Mouse (Mus musculus): ENCODE measurements around the gene Ube2r2. TPM values are rescaled to one million over a fixed set of nuclear protein-coding genes. Genes with fewer than 3 reads are reported as not detected.

Gene Ube2r2
- polyA plus RNA-seq, 1 experiment from 2014 or later = 85.7 TPM

- H3K27me3 ChIP-seq (ENCODE audit: control insufficient read depth, insufficient read depth, low read length) = no peaks in the 10 kb centered on the region
- 70% methylated on average over 10 of the region's 10 CpGs for WGBS
- no peak overlapping the region for H3K4me2 ChIP-seq (replicated peaks; ENCODE audit: low read depth, low read length)
- H3K4me3 ChIP-seq (ENCODE audit: low read depth, low read length) = no peak overlapping the region
- ATAC-seq (ENCODE audit: insufficient number of reproducible peaks, insufficient read depth, low FRiP score, low read depth) = no peak
- H3K4me1 ChIP-seq (ENCODE audit: control insufficient read depth, insufficient read depth, low read length) = no peaks in the 10 kb centered on the region
- no peak overlapping the region for H3K27ac ChIP-seq (ENCODE audit: low read length)
- no peaks in the 10 kb centered on the region for H3K9me3 ChIP-seq (ENCODE audit: control insufficient read depth, low read depth, low read length)
- peaks cover 3% of the 10 kb centered on the region; the same call in 1 of the 2 replicates for H3K36me3 ChIP-seq (ENCODE audit: control insufficient read depth, insufficient read depth, low read length)
- no peak overlapping the region for H3K9ac ChIP-seq (replicated peaks; ENCODE audit: low read depth, low read length)
These were observed 26.7 kb upstream of the Ube2r2 start for GRCm38 (mm10) chr4:41108717-41109425.

GRCm38 (mm10) chr4:41114358-41115070 is 21.0 kb upstream of the Ube2r2 start:
- Histone ChIP-seq H3K4me3 (ENCODE audit: low read depth, low read length) (no peak overlapping the region), H3K27me3 (ENCODE audit: control insufficient read depth, insufficient read depth, low read length) (no peaks in the 10 kb centered on the region), H3K36me3 (ENCODE audit: control insufficient read depth, insufficient read depth, low read length) (peaks cover 45% of the 10 kb centered on the region), H3K4me1 (ENCODE audit: control insufficient read depth, insufficient read depth, low read length) (no peaks in the 10 kb centered on the region), H3K9ac (replicated peaks; ENCODE audit: low read depth, low read length) (no peak overlapping the region), H3K27ac (ENCODE audit: low read length) (no peak overlapping the region), H3K9me3 (ENCODE audit: control insufficient read depth, low read depth, low read length) (no peaks in the 10 kb centered on the region), H3K4me2 (replicated peaks; ENCODE audit: low read depth, low read length) (no peak overlapping the region)
- 0 out of 2 replicates have a peak, but pooled peaks have one; percentile 16 for ATAC-seq (ENCODE audit: insufficient number of reproducible peaks, insufficient read depth, low FRiP score, low read depth)
- WGBS = 85% methylated on average over 9 of the region's 9 CpGs

GRCm38 (mm10) chr4:41115074-41115473 is 20.5 kb upstream of the Ube2r2 start:
- H3K4me3 ChIP-seq (ENCODE audit: low read depth, low read length) = no peak overlapping the region
- H3K27me3 ChIP-seq (ENCODE audit: control insufficient read depth, insufficient read depth, low read length) = no peaks in the 10 kb centered on the region
- peaks cover 50% of the 10 kb centered on the region for H3K36me3 ChIP-seq (ENCODE audit: control insufficient read depth, insufficient read depth, low read length)
- H3K27ac ChIP-seq (ENCODE audit: low read length) = no peak overlapping the region
- no peaks in the 10 kb centered on the region for H3K9me3 ChIP-seq (ENCODE audit: control insufficient read depth, low read depth, low read length)
- no peak for ATAC-seq (ENCODE audit: insufficient number of reproducible peaks, insufficient read depth, low FRiP score, low read depth)
- no peak overlapping the region for H3K9ac ChIP-seq (replicated peaks; ENCODE audit: low read depth, low read length)
- no peak overlapping the region for H3K4me2 ChIP-seq (replicated peaks; ENCODE audit: low read depth, low read length)
- 87% methylated on average over 6 of the region's 6 CpGs for WGBS
- H3K4me1 ChIP-seq (ENCODE audit: control insufficient read depth, insufficient read depth, low read length) = no peaks in the 10 kb centered on the region

GRCm38 (mm10) chr4:41115793-41116192 is 19.8 kb upstream of the Ube2r2 start:
- Histone ChIP-seq H3K36me3 (ENCODE audit: control insufficient read depth, insufficient read depth, low read length) (peaks cover 58% of the 10 kb centered on the region), H3K27ac (ENCODE audit: low read length) (no peak overlapping the region), H3K4me1 (ENCODE audit: control insufficient read depth, insufficient read depth, low read length) (no peaks in the 10 kb centered on the region), H3K4me2 (replicated peaks; ENCODE audit: low read depth, low read length) (no peak overlapping the region), H3K4me3 (ENCODE audit: low read depth, low read length) (no peak overlapping the region), H3K9me3 (ENCODE audit: control insufficient read depth, low read depth, low read length) (no peaks in the 10 kb centered on the region), H3K9ac (replicated peaks; ENCODE audit: low read depth, low read length) (no peak overlapping the region), H3K27me3 (ENCODE audit: control insufficient read depth, insufficient read depth, low read length) (no peaks in the 10 kb centered on the region)
- 91% methylated on average over 15 of the region's 15 CpGs for WGBS
- no peak for ATAC-seq (ENCODE audit: insufficient number of reproducible peaks, insufficient read depth, low FRiP score, low read depth)

- 76% methylated on average over 3 of the region's 3 CpGs for whole genome bisulfite sequencing
- Histone ChIP-seq H3K4me3 (ENCODE audit: low read depth, low read length) (no peak overlapping the region), H3K27ac (ENCODE audit: low read length) (no peak overlapping the region), H3K9ac (replicated peaks; ENCODE audit: low read depth, low read length) (no peak overlapping the region), H3K4me1 (ENCODE audit: control insufficient read depth, insufficient read depth, low read length) (no peaks in the 10 kb centered on the region), H3K27me3 (ENCODE audit: control insufficient read depth, insufficient read depth, low read length) (no peaks in the 10 kb centered on the region), H3K9me3 (ENCODE audit: control insufficient read depth, low read depth, low read length) (no peaks in the 10 kb centered on the region), H3K36me3 (ENCODE audit: control insufficient read depth, insufficient read depth, low read length) (peaks cover 66% of the 10 kb centered on the region), H3K4me2 (replicated peaks; ENCODE audit: low read depth, low read length) (no peak overlapping the region)
- no peak for ATAC-seq (ENCODE audit: insufficient number of reproducible peaks, insufficient read depth, low FRiP score, low read depth)
These were observed 18.7 kb upstream of the Ube2r2 start for GRCm38 (mm10) chr4:41116817-41117216.

- 0 out of 2 replicates have a peak, but pooled peaks have one; percentile 33 for ATAC-seq (ENCODE audit: insufficient number of reproducible peaks, insufficient read depth, low FRiP score, low read depth)
These were observed 16.7 kb upstream of the Ube2r2 start for GRCm38 (mm10) chr4:41118706-41119292.

GRCm38 (mm10) chr4:41124180-41124951 is 11.2 kb upstream of the Ube2r2 start, which contains the start of gene Nol6:
Gene Nol6, minus strand, starts transcription at chr4:41124455.
- Histone ChIP-seq H3K27me3 (ENCODE audit: control insufficient read depth, insufficient read depth, low read length) (no peaks in the 10 kb centered on the region), H3K36me3 (ENCODE audit: control insufficient read depth, insufficient read depth, low read length) (peaks cover 23% of the 10 kb centered on the region), H3K9ac (replicated peaks; ENCODE audit: low read depth, low read length) (peak within 1 kb of the TSS; percentile 54), H3K9me3 (ENCODE audit: control insufficient read depth, low read depth, low read length) (no peaks in the 10 kb centered on the region), H3K4me1 (ENCODE audit: control insufficient read depth, insufficient read depth, low read length) (peaks cover 4% of the 10 kb centered on the region; the same call in 1 of the 2 replicates), H3K27ac (ENCODE audit: low read length) (no peak within 1 kb of the TSS), H3K4me2 (replicated peaks; ENCODE audit: low read depth, low read length) (peak within 1 kb of the TSS; percentile 86), H3K4me3 (ENCODE audit: low read depth, low read length) (peak within 1 kb of the TSS; percentile 65)
- WGBS = 2% methylated on average over 29 of the region's 29 CpGs
- peak; percentile 100 for ATAC-seq (ENCODE audit: insufficient number of reproducible peaks, insufficient read depth, low FRiP score, low read depth)

More at GRCm38 (mm10) chr4:41118706-41119292, 16.7 kb upstream of the Ube2r2 start:
- H3K27me3 ChIP-seq (ENCODE audit: control insufficient read depth, insufficient read depth, low read length) = no peaks in the 10 kb centered on the region
- H3K36me3 ChIP-seq (ENCODE audit: control insufficient read depth, insufficient read depth, low read length) = peaks cover 64% of the 10 kb centered on the region
- 72% methylated on average over 11 of the region's 11 CpGs for WGBS
- H3K4me2 ChIP-seq (replicated peaks; ENCODE audit: low read depth, low read length) = no peak overlapping the region
- H3K27ac ChIP-seq (ENCODE audit: low read length) = no peak overlapping the region
- peaks cover 4% of the 10 kb centered on the region; the same call in 1 of the 2 replicates for H3K4me1 ChIP-seq (ENCODE audit: control insufficient read depth, insufficient read depth, low read length)
- H3K4me3 ChIP-seq (ENCODE audit: low read depth, low read length) = no peak overlapping the region
- H3K9me3 ChIP-seq (ENCODE audit: control insufficient read depth, low read depth, low read length) = no peaks in the 10 kb centered on the region
- H3K9ac ChIP-seq (replicated peaks; ENCODE audit: low read depth, low read length) = no peak overlapping the region

GRCm38 (mm10) chr4:41129406-41129805 is 6.1 kb upstream of the Ube2r2 start:
- Histone ChIP-seq H3K9me3 (ENCODE audit: control insufficient read depth, low read depth, low read length) (no peaks in the 10 kb centered on the region), H3K4me3 (ENCODE audit: low read depth, low read length) (no peak overlapping the region), H3K36me3 (ENCODE audit: control insufficient read depth, insufficient read depth, low read length) (no peaks in the 10 kb centered on the region), H3K4me1 (ENCODE audit: control insufficient read depth, insufficient read depth, low read length) (no peaks in the 10 kb centered on the region), H3K4me2 (replicated peaks; ENCODE audit: low read depth, low read length) (no peak overlapping the region), H3K27ac (ENCODE audit: low read length) (no peak overlapping the region), H3K27me3 (ENCODE audit: control insufficient read depth, insufficient read depth, low read length) (no peaks in the 10 kb centered on the region), H3K9ac (replicated peaks; ENCODE audit: low read depth, low read length) (no peak overlapping the region)
- 2% methylated on average over 2 of the region's 2 CpGs for WGBS
- ATAC-seq (ENCODE audit: insufficient number of reproducible peaks, insufficient read depth, low FRiP score, low read depth) = peak; percentile 57; the same call in 1 of the 2 replicates

All from stomach, embryonic 14.5 days (tissue).